20 mouse cellular contexts compared by ENCODE assay signal in the genomic region with DNA sequence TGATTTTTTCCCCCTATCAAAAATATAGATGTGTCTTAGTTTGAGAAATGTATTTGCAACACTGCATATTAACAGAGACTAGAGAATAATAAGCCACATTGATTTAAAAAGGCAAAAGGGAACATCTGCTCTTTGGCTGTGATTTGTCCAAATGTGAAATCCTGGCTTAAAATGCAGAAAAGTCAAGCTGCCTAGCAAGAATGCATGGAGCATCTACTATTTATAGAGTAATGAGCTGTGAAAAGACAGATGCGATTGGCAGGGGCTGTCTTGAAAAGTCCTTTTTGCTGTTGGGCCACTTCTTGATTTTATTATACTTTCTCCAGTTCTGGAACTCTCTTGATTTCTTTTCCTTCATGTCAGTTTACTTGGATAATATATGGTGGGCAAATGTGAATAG.
DNase-seq lines count a peak whose midpoint lies in the region; ATAC-seq and TF ChIP-seq lines count a peak whose summit lies in the region.
"Had no signal": no experiment of that assay in that cellular context is flagged by ENCODE, and none has a peak within 500 bp of the region (broad histone marks: within the 10 kb centered on the region; RNA-seq: fewer than 3 reads in every experiment).

No protein-coding gene starts in this region.

- H3K9ac ChIP-seq in midbrain, embryonic 11.5 days (ENCODE audit: low read length): no peak overlapping the region
- no peak overlapping the region for H3K9ac ChIP-seq in midbrain, embryonic 13.5 days (replicated peaks)
- H3K9ac ChIP-seq: embryonic facial prominence, embryonic 12.5 days; forebrain, embryonic 13.5 days; forebrain, embryonic 15.5 days; forebrain, postnatal 0 days had no signal

- no peak for ATAC-seq in midbrain, embryonic 11.5 days (ENCODE audit: low FRiP score)
- ATAC-seq in midbrain, embryonic 13.5 days: no peak
- ATAC-seq: forebrain, embryonic 13.5 days; forebrain, embryonic 15.5 days; forebrain, postnatal 0 days had no signal

- WGBS in midbrain, embryonic 11.5 days: 95% methylated on average over 1 of the region's 1 CpGs
- 88% methylated on average over 1 of the region's 1 CpGs for WGBS in midbrain, embryonic 13.5 days

- no peaks in the 10 kb centered on the region for H3K27me3 ChIP-seq in midbrain, embryonic 11.5 days (ENCODE audit: control insufficient read depth, insufficient read depth, low read length)
- no peaks in the 10 kb centered on the region for H3K27me3 ChIP-seq in midbrain, embryonic 13.5 days
- H3K27me3 ChIP-seq: embryonic facial prominence, embryonic 12.5 days; forebrain, embryonic 13.5 days; forebrain, embryonic 15.5 days had no signal

- H3K4me3 ChIP-seq in layer of hippocampus, adult 2 months: no peak overlapping the region
- no peak overlapping the region for H3K4me3 ChIP-seq in midbrain, embryonic 11.5 days (ENCODE audit: low read depth, low read length)
- H3K4me3 ChIP-seq in midbrain, embryonic 13.5 days (replicated peaks): no peak overlapping the region
- H3K4me3 ChIP-seq: embryonic facial prominence, embryonic 10.5 days; embryonic facial prominence, embryonic 12.5 days; forebrain, embryonic 13.5 days; forebrain, embryonic 15.5 days had no signal

- H3K4me1 ChIP-seq in midbrain, embryonic 11.5 days (ENCODE audit: control insufficient read depth, insufficient read depth, low read length): no peaks in the 10 kb centered on the region
- H3K4me1 ChIP-seq in midbrain, embryonic 13.5 days (replicated peaks): no peaks in the 10 kb centered on the region
- H3K4me1 ChIP-seq: embryonic facial prominence, embryonic 10.5 days; embryonic facial prominence, embryonic 12.5 days; forebrain, embryonic 13.5 days; forebrain, embryonic 15.5 days had no signal

- no peaks in the 10 kb centered on the region for H3K36me3 ChIP-seq in midbrain, embryonic 11.5 days (ENCODE audit: control insufficient read depth, insufficient read depth, low read length)
- H3K36me3 ChIP-seq in midbrain, embryonic 13.5 days: no peaks in the 10 kb centered on the region
- H3K36me3 ChIP-seq: embryonic facial prominence, embryonic 10.5 days; embryonic facial prominence, embryonic 12.5 days; forebrain, embryonic 15.5 days had no signal

- TF ChIP-seq CTCF in layer of hippocampus, adult 2 months (conservative IDR thresholded peaks at IDR 0.05): no peak

- H3K27ac ChIP-seq in layer of hippocampus, adult 2 months: peak overlapping the region; percentile 75
- no peak overlapping the region for H3K27ac ChIP-seq in midbrain, embryonic 11.5 days (ENCODE audit: low read depth, low read length)
- H3K27ac ChIP-seq in midbrain, embryonic 13.5 days: no peak overlapping the region
- H3K27ac ChIP-seq: embryonic facial prominence, embryonic 10.5 days; embryonic facial prominence, embryonic 12.5 days; forebrain, embryonic 13.5 days; forebrain, embryonic 15.5 days had no signal

- no peak overlapping the region for H3K4me2 ChIP-seq in midbrain, embryonic 11.5 days
- H3K4me2 ChIP-seq in midbrain, embryonic 13.5 days (replicated peaks): no peak overlapping the region
- H3K4me2 ChIP-seq: embryonic facial prominence, embryonic 12.5 days; forebrain, embryonic 13.5 days; forebrain, embryonic 15.5 days had no signal

- no peaks in the 10 kb centered on the region for H3K9me3 ChIP-seq in midbrain, embryonic 11.5 days (ENCODE audit: control insufficient read depth, low read length)
- H3K9me3 ChIP-seq in midbrain, embryonic 13.5 days: no peaks in the 10 kb centered on the region
- H3K9me3 ChIP-seq: embryonic facial prominence, embryonic 10.5 days; embryonic facial prominence, embryonic 12.5 days; forebrain, embryonic 13.5 days; forebrain, embryonic 15.5 days had no signal

- peak; percentile 16 to 41 for DNase-seq in layer of hippocampus, adult 2 months (ENCODE audit: low spot score in 2 of 2)
- no peak for DNase-seq in layer of hippocampus, postnatal 10 days (ENCODE audit: low spot score in 2 of 2)
- DNase-seq in midbrain, embryonic 11.5 days (ENCODE audit: low spot score, missing footprints): peak; percentile 73
- peak; percentile 52 for DNase-seq in layer of hippocampus, adult 9-11 months
- no peak for DNase-seq in adrenal gland, adult 18-20 months (ENCODE audit: low spot score in 2 of 2)
- DNase-seq: adrenal gland, adult 8-10 months; adrenal gland, postnatal 14 days; adrenal gland, postnatal 36 days; cerebellum, adult 11 months; cerebellum, adult 18-20 months; cerebellum, adult 8-10 months; cerebellum, adult 9-11 months; cerebellum, postnatal 14 days; cerebellum, postnatal 36 days; forebrain, postnatal 0 days had no signal

Comparison
In these comparisons a context has a peak if more than half of its experiments do, and no peak if none do; other contexts are left out.
1. DNase-seq: peak in layer of hippocampus, adult 2 months (2 of 2), midbrain, embryonic 11.5 days (single experiment) and layer of hippocampus, adult 9-11 months (single experiment); none in layer of hippocampus, postnatal 10 days (0 of 2) and adrenal gland, adult 18-20 months (0 of 2).